Mouse (Mus musculus): Measurements from ENCODE around the gene Acer3.

The Acer3 gene

GRCm38 (mm10) chr7:98177929-98178559 lies 143.0 kb downstream of the Acer3 start, which contains the start of gene Capn5:
Gene Capn5, minus strand, starts transcription at chr7:98178274.
- POLR2A ChIA-PET, result interaction anchor here (0.7 to 4.6 kb wide), 10 partner anchors 10 to 1356 kb away, joined by 3 to 25 read pairs (median 8); partner anchors contain the start of gene Tsku (in 1 of the 4)

GRCm38 (mm10) chr7:98177566-98177928 lies 143.5 kb downstream of the Acer3 start:
- ChIA-PET POLR2A (interaction anchor here (0.6 to 4.6 kb wide), 12 partner anchors 10 to 1357 kb away, joined by 3 to 25 read pairs (median 8); no protein-coding TSS in a partner anchor), CTCF (interaction anchor here (0.6 to 2.0 kb wide), 13 partner anchors 11 to 171 kb away, joined by 3 to 11 read pairs (median 4); no protein-coding TSS in a partner anchor)

More at GRCm38 (mm10) chr7:98177929-98178559, 143.0 kb downstream of the Acer3 start, which contains the start of gene Capn5:
- CTCF ChIA-PET, result interaction anchor here (0.6 to 2.0 kb wide), 13 partner anchors 11 to 323 kb away, joined by 3 to 11 read pairs (median 4); no protein-coding TSS in a partner anchor

GRCm38 (mm10) chr7:98177071-98177485 lies 143.9 kb downstream of the Acer3 start:
- POLR2A ChIA-PET, result interaction anchor here in 3 of 4 experiments (0.5 to 4.6 kb wide), 14 partner anchors 9 to 1964 kb away, joined by 3 to 25 read pairs (median 6); no protein-coding TSS in a partner anchor
- CTCF ChIA-PET, result interaction anchor here (0.6 to 2.0 kb wide), 16 partner anchors 10 to 171 kb away, joined by 3 to 11 read pairs (median 4); no protein-coding TSS in a partner anchor

GRCm38 (mm10) chr7:98176322-98177070 lies 144.5 kb downstream of the Acer3 start:
- ChIA-PET CTCF (interaction anchor here (0.6 to 2.0 kb wide), 9 partner anchors 10 to 26 kb away, joined by 3 to 11 read pairs (median 3); no protein-coding TSS in a partner anchor), POLR2A (interaction anchor here in 3 of 4 experiments (0.5 to 4.6 kb wide), 13 partner anchors 9 to 1963 kb away, joined by 3 to 25 read pairs (median 6); no protein-coding TSS in a partner anchor)

- POLR2A ChIA-PET, result interaction anchor here in 2 of 4 experiments (0.6 to 5.4 kb wide), 5 partner anchors 9 to 34 kb away, joined by 3 to 39 read pairs (median 3); no protein-coding TSS in a partner anchor
- CTCF ChIA-PET, result interaction anchor here in 1 of 4 experiments (0.5 kb wide), 1 partner anchor 69 kb away, joined by 3 read pairs; no protein-coding TSS in a partner anchor
These were observed 145.9 kb downstream of the Acer3 start for GRCm38 (mm10) chr7:98174883-98175755.

- POLR2A ChIA-PET, result interaction anchor here in 3 of 4 experiments (0.5 to 5.4 kb wide), 8 partner anchors 9 to 136 kb away, joined by 3 to 39 read pairs (median 3); no protein-coding TSS in a partner anchor
- CTCF ChIA-PET, result interaction anchor here (0.5 to 1.3 kb wide), 7 partner anchors 15 to 185 kb away, joined by 3 to 10 read pairs (median 3); no protein-coding TSS in a partner anchor
These were observed 147.6 kb downstream of the Acer3 start for GRCm38 (mm10) chr7:98173408-98173807.

- ChIA-PET CTCF (interaction anchor here in 2 of 4 experiments (0.5 to 1.3 kb wide), 4 partner anchors 14 to 47 kb away, joined by 3 to 10 read pairs (median 4); no protein-coding TSS in a partner anchor), POLR2A (interaction anchor here in 2 of 4 experiments (0.5 to 5.4 kb wide), 6 partner anchors 9 to 137 kb away, joined by 3 to 39 read pairs (median 4); no protein-coding TSS in a partner anchor)
These were observed 148.3 kb downstream of the Acer3 start for GRCm38 (mm10) chr7:98172661-98173060.

GRCm38 (mm10) chr7:98171141-98172073 lies 149.6 kb downstream of the Acer3 start:
- POLR2A ChIA-PET, result interaction anchor here (0.5 to 5.4 kb wide), 10 partner anchors 9 to 807 kb away, joined by 3 to 39 read pairs (median 5); no protein-coding TSS in a partner anchor
- CTCF ChIA-PET, result interaction anchor here (0.5 to 1.5 kb wide), 9 partner anchors 10 to 977 kb away, joined by 3 to 6 read pairs (median 3); no protein-coding TSS in a partner anchor

- POLR2A ChIA-PET, result interaction anchor here in 3 of 4 experiments (0.7 to 2.5 kb wide), 5 partner anchors 9 to 15 kb away, joined by 3 to 9 read pairs (median 4); no protein-coding TSS in a partner anchor
- CTCF ChIA-PET, result interaction anchor here in 1 of 4 experiments (1.4 to 1.7 kb wide), 2 partner anchors 15 to 22 kb away, joined by 3 to 4 read pairs; no protein-coding TSS in a partner anchor
These were observed 155.9 kb downstream of the Acer3 start for GRCm38 (mm10) chr7:98164999-98165528.

GRCm38 (mm10) chr7:98164382-98164998 lies 156.5 kb downstream of the Acer3 start:
- POLR2A ChIA-PET, result interaction anchor here in 3 of 4 experiments (0.7 to 1.5 kb wide), 7 partner anchors 8 to 314 kb away, joined by 3 to 4 read pairs (median 3); no protein-coding TSS in a partner anchor
- CTCF ChIA-PET, result interaction anchor here in 1 of 4 experiments (0.7 to 2.9 kb wide), 5 partner anchors 12 to 183 kb away, joined by 3 to 11 read pairs (median 4); no protein-coding TSS in a partner anchor

- POLR2A ChIA-PET, result interaction anchor here in 3 of 4 experiments (0.6 to 1.5 kb wide), 6 partner anchors 9 to 37 kb away, joined by 3 to 4 read pairs (median 3); no protein-coding TSS in a partner anchor
These were observed 157.3 kb downstream of the Acer3 start for GRCm38 (mm10) chr7:98163700-98164099.

GRCm38 (mm10) chr7:98162239-98162638 lies 158.8 kb downstream of the Acer3 start:
- POLR2A ChIA-PET, result interaction anchor here in 3 of 4 experiments (0.8 to 1.9 kb wide), 3 partner anchors 9 to 14 kb away, joined by 3 to 5 read pairs (median 3); no protein-coding TSS in a partner anchor
- CTCF ChIA-PET, result interaction anchor here in 2 of 4 experiments (0.9 to 2.9 kb wide), 3 partner anchors 9 to 30 kb away, joined by 4 to 11 read pairs (median 4); no protein-coding TSS in a partner anchor

More at GRCm38 (mm10) chr7:98163700-98164099, 157.3 kb downstream of the Acer3 start:
- CTCF ChIA-PET, result interaction anchor here in 1 of 4 experiments (0.7 to 2.9 kb wide), 4 partner anchors 11 to 184 kb away, joined by 3 to 11 read pairs (median 4); no protein-coding TSS in a partner anchor

GRCm38 (mm10) chr7:98160041-98160740 lies 160.8 kb downstream of the Acer3 start:
- ChIA-PET POLR2A (interaction anchor here in 3 of 4 experiments (0.5 to 5.5 kb wide), 11 partner anchors 10 to 35 kb away, joined by 3 to 44 read pairs (median 5); partner anchors contain the start of genes Omp (in 2 of the 3) and Capn5 (in 1 of the 3)), CTCF (no interaction called here)

GRCm38 (mm10) chr7:98158481-98158880 lies 162.5 kb downstream of the Acer3 start:
- CTCF ChIA-PET, result interaction anchor here (0.5 to 4.7 kb wide), 26 partner anchors 8 to 729 kb away, joined by 3 to 46 read pairs (median 4); partner anchors contain the start of genes Aqp11 (in 1 of the 4), Capn5 (in 1 of the 4) and Omp (in 1 of the 4)
- POLR2A ChIA-PET, result interaction anchor here (0.6 to 5.5 kb wide), 34 partner anchors 8 to 1309 kb away, joined by 3 to 44 read pairs (median 6); partner anchors contain the start of genes Capn5 (in 2 of the 4), Omp (in 2 of the 4) and Tsku (in 1 of the 4)
